Mouse (Mus musculus) heart, adult 18-20 months (tissue): ENCODE results near the gene Slc9a3r1. TPM values are rescaled to one million over a fixed set of nuclear protein-coding genes. Genes with fewer than 3 reads are reported as not detected.

Experiments
- DNase-seq, 2 experiments: peaks; one replicate each; pipeline ENCODE4 v3.0.0; 2021 to 2022; ENCODE audit warnings: mixed read lengths in 1 of 2
- total RNA-seq, 2 experiments: library from RNA; stranded (reverse); gene quantifications; 2 replicates each; pipeline ENCODE4 v1.2.3; 2021

Slc9a3r1 gene
- total RNA-seq, 2 experiments from 2014 or later, result 7.7 to 9.1 TPM

- DNase-seq, result peak in 1 of 2 experiments; percentile 25
Observed at GRCm38 (mm10) chr11:115162205-115162601, 938 bp upstream of the Slc9a3r1 start.

DNA sequence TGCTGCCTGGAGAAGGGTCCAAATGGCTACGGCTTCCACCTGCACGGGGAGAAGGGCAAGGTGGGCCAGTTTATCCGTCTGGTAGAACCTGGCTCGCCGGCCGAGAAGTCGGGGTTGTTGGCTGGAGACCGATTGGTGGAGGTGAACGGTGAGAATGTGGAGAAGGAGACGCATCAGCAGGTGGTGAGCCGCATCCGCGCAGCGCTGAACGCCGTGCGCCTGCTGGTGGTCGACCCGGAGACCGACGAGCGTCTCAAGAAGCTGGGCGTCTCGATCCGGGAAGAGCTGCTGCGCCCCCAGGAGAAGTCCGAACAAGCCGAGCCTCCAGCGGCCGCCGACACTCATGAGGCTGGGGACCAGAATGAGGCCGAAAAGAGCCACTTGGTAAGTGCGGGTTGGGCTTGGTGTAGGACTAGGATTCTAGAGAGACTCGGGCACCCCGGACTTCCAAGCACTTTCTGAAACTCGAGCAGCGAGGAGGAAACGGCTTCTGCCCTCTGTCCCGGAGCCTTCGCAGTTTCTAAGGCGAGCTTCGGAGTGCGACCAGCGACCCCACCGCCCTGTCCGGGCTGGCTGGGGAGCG is 518 bp downstream of the Slc9a3r1 start:
- DNase-seq, result peak in 1 of 2 experiments; percentile 67

DNA sequence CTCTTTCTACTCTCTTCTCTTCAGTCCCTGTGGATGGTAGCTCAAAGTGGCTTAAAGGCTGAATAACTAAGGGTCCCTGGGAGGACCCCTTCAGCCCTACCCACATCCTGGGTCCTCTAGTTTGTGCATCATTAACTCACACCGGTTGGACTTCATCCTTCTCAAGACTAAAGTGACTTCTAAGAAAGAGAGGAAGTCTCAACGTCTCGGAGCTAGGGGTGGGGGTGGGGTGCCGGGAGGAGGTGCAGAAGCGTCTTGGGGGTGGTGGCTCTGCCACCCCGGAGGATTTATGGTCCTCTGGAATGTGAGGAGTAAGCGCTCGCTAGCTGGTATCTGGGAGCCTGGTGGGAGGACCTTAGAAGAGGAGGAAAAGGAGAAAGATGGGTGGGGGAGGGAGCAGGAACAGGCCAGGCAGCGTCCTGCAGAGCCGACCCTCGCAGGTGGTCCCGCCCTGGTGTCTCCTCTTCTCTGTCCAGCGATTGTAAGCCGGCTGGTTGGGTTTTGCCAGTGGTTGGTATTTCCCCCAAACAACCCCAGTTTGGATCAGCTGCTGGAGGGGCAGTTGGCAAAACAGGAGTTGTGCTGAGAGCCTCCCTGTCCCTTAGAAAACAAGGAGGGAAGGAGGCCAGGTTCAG is 1.3 kb downstream of the Slc9a3r1 start:
- peak in 1 of 2 experiments; percentile 24 for DNase-seq

DNA sequence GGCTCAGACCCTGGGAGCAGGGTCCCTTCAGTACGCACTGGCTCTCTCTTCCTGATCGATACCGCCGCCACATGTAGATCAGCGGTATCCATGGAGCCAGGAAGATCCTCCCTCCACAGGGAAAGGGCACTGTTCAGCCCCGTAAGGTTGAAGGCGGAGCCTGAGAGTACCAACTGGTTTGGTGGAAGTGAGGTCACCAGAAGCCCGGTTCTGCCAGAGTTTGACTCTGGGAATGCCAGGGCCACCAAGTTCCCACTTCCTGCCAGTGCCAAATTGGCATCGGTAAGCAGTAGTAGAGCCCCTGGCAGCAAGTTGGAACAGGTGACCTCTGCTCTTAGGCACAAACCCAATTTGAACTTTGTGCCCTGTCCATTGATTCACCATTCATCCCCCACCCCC is 1.8 kb downstream of the Slc9a3r1 start:
- peak; percentile 35 to 52 for DNase-seq

DNA sequence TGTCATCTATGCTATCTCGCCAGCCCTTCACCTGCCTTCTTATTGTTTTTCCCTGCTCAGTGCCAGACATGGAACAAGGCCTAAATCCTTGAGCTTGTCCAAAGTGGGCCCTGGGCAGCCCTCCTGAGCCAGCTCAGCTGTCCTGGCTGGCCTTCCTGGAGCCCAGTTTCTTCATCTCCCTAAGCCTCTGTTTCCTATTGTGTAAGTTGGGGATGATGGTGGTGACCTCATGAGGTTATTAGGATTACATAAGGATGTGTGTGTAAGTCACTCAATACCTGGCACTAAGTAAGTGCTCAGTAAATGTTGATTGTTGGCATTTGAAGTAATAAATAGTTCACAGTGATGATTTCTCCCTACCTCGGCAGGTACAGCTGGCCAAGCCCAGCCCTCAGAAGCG is 3.6 kb downstream of the Slc9a3r1 start:
- peak in 1 of 2 experiments; percentile 3 for DNase-seq

GRCm38 (mm10) chr11:115167631-115168249 is 4.6 kb downstream of the Slc9a3r1 start:
- peak in 1 of 2 experiments; percentile 5 for DNase-seq

DNA sequence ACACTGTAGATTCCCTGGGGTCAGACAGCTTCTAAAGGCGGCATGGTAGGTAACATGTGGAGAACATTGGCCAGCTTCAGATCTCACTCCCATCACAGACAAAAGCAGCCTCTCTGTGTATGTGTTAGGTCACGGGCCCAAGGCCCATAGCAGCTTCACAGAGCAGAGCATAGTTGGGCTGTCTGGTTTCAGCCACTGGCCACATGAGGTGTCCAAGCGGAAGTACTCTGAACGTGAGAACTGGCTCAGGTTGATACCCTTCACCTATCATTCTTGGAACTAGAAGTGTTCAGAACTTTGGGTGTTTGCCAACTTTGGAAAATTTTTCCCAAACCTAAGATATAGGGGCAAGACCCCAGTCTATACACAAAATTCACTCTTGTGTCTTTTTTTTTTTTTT is 6.3 kb downstream of the Slc9a3r1 start:
- DNase-seq, result no peak

DNA sequence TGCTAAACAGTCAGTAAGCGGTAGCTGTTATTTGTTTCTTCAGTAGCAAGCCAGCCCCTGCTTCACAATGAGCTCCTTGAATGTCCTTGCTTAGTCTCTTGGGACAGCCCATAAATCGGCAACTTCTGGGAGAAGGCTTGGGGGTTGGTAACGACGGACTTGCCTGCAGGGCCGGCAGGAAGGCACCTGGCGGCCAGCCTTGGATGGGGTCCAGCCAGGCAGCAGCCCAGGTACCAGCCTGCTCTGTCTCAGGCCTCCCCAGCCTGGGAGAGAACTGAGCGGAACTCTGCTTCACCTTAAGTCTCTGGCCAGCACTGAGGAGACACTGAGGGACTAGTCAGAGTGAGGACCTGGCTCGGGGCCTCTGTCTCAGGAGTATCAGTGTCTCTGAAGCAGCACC is 8.0 kb downstream of the Slc9a3r1 start:
- no peak for DNase-seq

DNA sequence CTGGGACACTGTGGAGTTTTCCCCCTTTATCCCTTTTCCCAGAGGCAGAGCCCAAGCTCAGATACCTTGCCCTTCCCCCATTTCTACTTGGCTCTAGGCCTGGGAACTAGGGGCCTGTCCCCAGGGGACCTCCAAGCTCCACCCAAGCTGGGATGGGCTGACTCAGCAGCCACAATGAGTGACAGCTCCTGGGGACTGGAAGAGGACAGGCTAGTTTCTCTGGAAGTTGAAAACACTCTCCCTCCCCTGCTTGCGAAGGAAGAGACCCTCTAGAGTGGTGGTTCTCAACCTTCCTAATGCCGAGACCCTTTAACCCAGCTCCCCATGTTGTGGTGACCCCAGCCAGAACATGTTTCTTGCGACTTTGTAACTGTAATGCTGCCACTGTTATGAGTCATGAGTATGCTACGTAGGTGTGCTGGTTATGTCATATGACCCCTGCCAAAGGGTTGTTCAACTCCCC is 9.7 kb downstream of the Slc9a3r1 start:
- peak; percentile 58 to 68 for DNase-seq

GRCm38 (mm10) chr11:115173549-115174339 is 10.6 kb downstream of the Slc9a3r1 start:
- DNase-seq, result no peak

DNA sequence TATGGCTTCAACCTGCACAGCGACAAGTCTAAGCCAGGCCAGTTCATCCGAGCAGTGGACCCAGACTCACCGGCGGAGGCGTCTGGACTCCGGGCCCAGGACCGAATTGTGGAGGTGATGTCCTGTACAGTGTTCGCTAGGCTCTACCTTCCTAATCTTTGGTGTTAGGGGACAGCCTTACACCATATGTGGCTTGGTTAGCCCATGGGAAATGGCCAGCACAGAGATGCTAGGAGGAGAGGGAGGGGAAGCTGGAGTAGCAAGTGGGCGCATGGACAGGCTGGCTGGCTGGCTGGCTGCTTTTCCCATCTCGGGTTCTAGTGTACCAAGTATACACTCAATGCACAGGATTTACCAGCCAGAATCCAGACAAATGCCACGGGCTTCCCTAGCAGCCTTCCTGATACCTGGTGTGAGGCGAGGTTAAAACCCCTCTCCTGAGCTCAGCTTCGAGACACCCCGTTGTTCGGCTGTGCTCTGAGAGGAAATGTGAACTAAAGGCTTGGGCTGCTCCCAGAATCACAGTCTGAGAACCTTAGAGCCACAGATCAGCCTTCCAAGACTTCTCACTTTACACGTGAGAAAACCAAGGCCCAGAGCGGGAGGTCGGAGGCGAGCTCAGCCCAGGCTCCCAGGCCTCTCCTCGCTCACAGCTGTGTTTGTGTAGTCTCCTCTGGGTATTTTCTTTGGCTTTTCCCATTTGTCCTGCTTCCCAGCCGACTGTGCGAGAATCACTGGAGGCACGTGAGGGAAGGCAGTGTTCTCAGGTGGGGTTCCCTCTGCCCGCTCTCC is 13.5 kb downstream of the Slc9a3r1 start:
- DNase-seq, result peak; percentile 36 to 68

- no peak for DNase-seq
Observed at GRCm38 (mm10) chr11:115177559-115178195, 14.5 kb downstream of the Slc9a3r1 start.

DNA sequence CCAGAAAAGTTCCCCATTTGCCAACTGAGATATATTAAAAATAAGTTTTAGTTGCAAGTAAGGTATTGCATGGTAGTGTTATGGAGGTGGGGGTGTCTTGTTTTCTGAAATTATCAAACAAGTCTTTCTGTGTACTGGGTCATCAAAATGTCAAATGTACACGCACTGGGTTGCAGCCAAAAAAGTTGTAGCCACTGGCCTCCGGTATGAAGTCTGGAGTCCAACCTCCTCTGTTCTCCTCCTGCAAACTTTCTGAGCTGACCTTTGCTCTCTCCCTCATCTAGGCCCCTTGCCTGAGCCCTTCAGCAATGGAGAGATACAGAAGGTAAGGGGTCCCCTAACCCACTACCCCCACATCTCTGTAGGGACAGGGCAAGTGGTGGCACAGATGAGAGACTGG is 15.6 kb downstream of the Slc9a3r1 start:
- no peak for DNase-seq

- DNase-seq, result no peak
Observed at GRCm38 (mm10) chr11:115179191-115179590, 16.1 kb downstream of the Slc9a3r1 start.

DNA sequence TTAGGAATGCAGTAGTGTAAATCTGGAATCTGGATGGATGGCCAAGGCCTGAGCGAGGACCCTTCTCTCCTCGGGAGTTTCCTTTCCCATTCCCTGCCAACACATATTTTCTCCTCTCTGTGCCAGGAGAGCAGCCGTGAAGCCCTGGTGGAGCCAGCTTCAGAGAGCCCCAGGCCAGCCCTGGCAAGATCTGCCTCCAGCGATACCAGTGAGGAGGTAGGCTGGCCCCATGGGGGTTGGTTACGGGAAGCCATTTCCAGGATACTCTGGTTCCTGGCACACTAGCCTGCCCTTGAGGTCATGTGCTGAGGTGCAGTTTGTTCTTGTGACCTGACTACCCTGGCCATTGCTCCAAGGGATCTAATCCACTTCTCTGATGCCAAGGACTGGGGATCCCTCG is 16.7 kb downstream of the Slc9a3r1 start:
- no peak for DNase-seq

- peak; percentile 77 to 91 for DNase-seq
Observed at GRCm38 (mm10) chr11:115181913-115182638, 18.9 kb downstream of the Slc9a3r1 start.

GRCm38 (mm10) chr11:115184973-115185372 is 21.8 kb downstream of the Slc9a3r1 start:
- no peak for DNase-seq

DNA sequence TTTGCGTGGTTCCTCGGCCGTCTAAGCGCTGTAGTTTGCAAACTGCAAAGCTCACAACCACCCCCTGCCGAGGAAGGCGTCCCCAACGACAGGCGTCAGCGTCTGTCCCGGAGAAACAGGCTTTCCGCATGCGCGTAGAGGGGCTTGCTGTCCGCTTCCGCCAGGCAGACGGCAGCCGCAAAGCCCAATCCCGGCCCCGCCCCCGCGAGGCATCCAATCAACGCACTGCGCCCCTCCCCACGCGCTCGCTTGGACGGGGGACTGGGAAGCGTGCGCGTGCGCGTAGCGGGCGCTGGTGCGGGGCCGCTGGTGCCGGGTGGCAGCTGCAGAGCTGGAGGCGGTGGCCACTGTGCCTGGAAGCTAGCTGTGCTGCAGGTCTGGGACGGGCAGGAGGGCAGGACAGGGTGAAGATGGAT is 24.1 kb downstream of the Slc9a3r1 start, which contains the start of gene Tmem104:
TSS of gene Tmem104 (plus strand) at position 264 of the 416 bp plus-strand sequence.
- peak; percentile 99 for DNase-seq

DNA sequence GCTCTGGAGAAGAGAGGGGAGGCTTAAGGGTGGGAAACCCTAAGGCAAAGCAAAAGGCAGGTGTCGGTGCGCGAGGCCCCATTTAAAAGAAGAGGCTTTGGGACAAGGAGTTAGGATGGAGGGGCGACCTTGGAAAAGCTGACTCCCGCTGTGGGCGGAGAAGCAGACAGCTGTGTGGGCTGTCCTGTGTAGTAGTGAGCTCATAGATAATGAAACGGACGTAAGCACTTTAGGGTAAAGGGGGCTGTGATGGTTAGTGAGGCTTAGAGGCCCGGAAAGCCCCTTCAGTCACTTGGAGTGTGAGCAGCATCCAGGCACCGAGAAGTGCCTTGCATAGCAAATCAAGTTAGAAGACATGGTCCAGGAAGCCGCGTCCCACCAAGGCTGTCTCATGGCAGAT is 24.6 kb downstream of the Slc9a3r1 start, which contains the start of gene Nat9:
TSS of gene Nat9 (minus strand) at position 167 of the 400 bp plus-strand sequence.
- DNase-seq, result no peak

DNA sequence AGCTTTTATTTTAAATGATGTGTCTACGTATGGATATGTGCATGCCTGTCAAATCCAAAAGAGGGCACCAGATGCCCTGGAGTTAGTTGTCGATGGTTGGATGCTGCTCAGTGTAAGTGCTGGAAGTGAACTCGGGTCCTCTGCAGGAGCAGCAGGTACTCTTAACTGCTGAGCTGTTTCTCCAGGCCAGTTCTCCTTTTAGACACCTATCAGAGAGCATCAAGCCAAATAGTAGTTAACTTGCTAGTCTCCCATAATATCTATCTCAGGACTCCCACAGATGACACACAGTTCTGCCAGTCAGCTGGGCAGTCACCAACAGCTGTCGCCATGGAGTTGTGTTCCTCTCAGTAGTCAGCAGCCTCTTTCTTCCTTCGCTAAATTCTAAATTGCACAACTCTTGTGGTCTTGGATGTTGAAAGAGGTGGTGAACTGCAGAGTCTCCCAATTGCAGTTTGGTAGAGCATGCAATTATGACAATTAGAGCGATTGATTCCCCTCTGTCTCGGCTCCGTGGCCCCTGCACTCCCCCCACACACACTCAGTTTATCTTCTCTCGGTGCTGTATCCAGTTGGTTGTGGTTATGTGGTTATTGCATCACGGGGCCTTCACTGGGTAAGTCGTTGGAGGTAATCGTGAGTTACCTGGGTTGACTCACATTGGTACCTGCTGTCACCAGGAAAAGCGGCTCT is 25.5 kb downstream of the Slc9a3r1 start:
- no peak for DNase-seq
